Comparison of ENCODE assay signal across 21 mouse cellular contexts in genomic region chr3:84207366-84207765, GRCm38 (mm10). TPM values are rescaled to one million over a fixed set of nuclear protein-coding genes. Genes with fewer than 3 reads are reported as not detected.
DNase-seq lines count a peak whose midpoint lies in the region; TF ChIP-seq lines count a peak whose summit lies in the region.
"Had no signal": no experiment of that assay in that cellular context is flagged by ENCODE, and none has a peak within 500 bp of the region (broad histone marks: within the 10 kb centered on the region; RNA-seq: fewer than 3 reads in every experiment).

No protein-coding gene starts in this region.

- intact Hi-C loops in gastrocnemius, adult 2 months (cut with DNase I) = no loop called here

- TF ChIP-seq CTCF in gastrocnemius, adult 2 months (IDR thresholded peaks at IDR 0.05) = no peak

- H3K27ac ChIP-seq in gastrocnemius, adult 2 months = no peak overlapping the region
- H3K27ac ChIP-seq: hindbrain, postnatal 0 days; limb, embryonic 15.5 days; neural tube, embryonic 12.5 days had no signal

- H3K4me3 ChIP-seq in gastrocnemius, adult 2 months = no peak overlapping the region
- H3K4me3 ChIP-seq: limb, embryonic 15.5 days; neural tube, embryonic 12.5 days had no signal

- DNase-seq in adrenal gland, postnatal 36 days = peak; percentile 44 to 51
- no peak for DNase-seq in adrenal gland, postnatal 4 days (ENCODE audit: low spot score in 2 of 2)
- DNase-seq in gastrocnemius, adult 2 months = peak; percentile 52
- DNase-seq in gastrocnemius, adult 8-10 months (ENCODE audit: low spot score in 2 of 2) = no peak
- DNase-seq in 3T3-L1 (ENCODE audit: low read depth, low spot score) = peak; percentile 77
- DNase-seq in brain, adult 2 months (ENCODE audit: low read depth, low spot score) = peak; percentile 92
- no peak for DNase-seq in kidney, adult 18-20 months
- no peak for DNase-seq in B cell, adult 2 months
- DNase-seq: cerebellum, adult 9-10 months; heart, adult 18-20 months; heart, postnatal 4 days; kidney, adult 2 months; kidney, postnatal 14 days; right cerebral cortex, postnatal 25 days; thymus, postnatal 36 days had no signal

RNA-seq across cellular contexts. Expression of gene Gm6525, which starts 33.5 kb away (rescaled TPM):
- under 1 TPM in 1 of 2 experiments, not detected in 1; 0.50 TPM for total RNA-seq in adrenal gland, postnatal 36 days (2021)
- total RNA-seq in adrenal gland, postnatal 4 days (2021) = not detected
- total RNA-seq in gastrocnemius, adult 2 months (2021) = not detected
- not detected for total RNA-seq in gastrocnemius, adult 8-10 months (2022)
- total RNA-seq: heart, adult 18-20 months; heart, postnatal 4 days; hindbrain, postnatal 0 days; layer of hippocampus, postnatal 10 days; left cerebral cortex, postnatal 25 days; monocyte, adult 5-6 weeks had no signal

RNA-seq across cellular contexts. Expression of gene Mnd1, which starts 51.8 kb away (rescaled TPM):
- 10 to 100 TPM; 13.1 to 16.0 TPM for total RNA-seq in adrenal gland, postnatal 36 days (2021)
- total RNA-seq in adrenal gland, postnatal 4 days (2021) = 10 to 100 TPM; 18.8 to 24.0 TPM
- total RNA-seq in gastrocnemius, adult 2 months (2021) = 1 to 10 TPM; 1.4 to 1.6 TPM
- total RNA-seq in gastrocnemius, adult 8-10 months (2022) = 1 to 10 TPM in 3 of 4 experiments, under 1 TPM in 1; 0.77 to 1.9 (median 1.3) TPM

Comparison
In these comparisons a context has a peak if more than half of its experiments do, and no peak if none do; other contexts are left out.
1. DNase-seq: peak in adrenal gland, postnatal 36 days (2 of 2), gastrocnemius, adult 2 months (single experiment), 3T3-L1 (single experiment) and brain, adult 2 months (single experiment); none in adrenal gland, postnatal 4 days (0 of 2), gastrocnemius, adult 8-10 months (0 of 2), kidney, adult 18-20 months (single experiment) and B cell, adult 2 months (0 of 2).
2. RNA of gene Mnd1, which starts 51.8 kb away (total RNA-seq): 18.8 to 24.0 TPM in adrenal gland, postnatal 4 days and 13.1 to 16.0 TPM in adrenal gland, postnatal 36 days; 1.4 to 1.6 TPM in gastrocnemius, adult 2 months and 0.77 to 1.9 TPM in gastrocnemius, adult 8-10 months; every median in the first group is over 4 times any median in the second.